Mouse (Mus musculus) liver, embryonic 14.5 days (tissue): ENCODE data around the gene Dnaaf1. TPM values are rescaled to one million over a fixed set of nuclear protein-coding genes. Genes with fewer than 3 reads are reported as not detected.
A peak's percentile ranks its signal among the peaks of the same experiment; 100 is the strongest.

ENCODE experiments used
- ATAC-seq: fragments of 200-750 bp; cut with Nextera tagmentation; 2 replicates; pipeline ENCODE4 v1.8.0; 2017; ENCODE audit warnings: moderate number of reproducible peaks, mild to moderate bottlenecking, moderate library complexity; ENCODE audit not compliant: insufficient read depth
- DNase-seq, 3 experiments: peaks; one replicate each; pipeline ENCODE4 v3.0.0-alpha.2; 2012 to 2013; ENCODE audit warnings: low read depth in 3 of 3, low spot score in 3 of 3
- H3K27ac ChIP-seq: fragments of 300-500 bp; sonication (generic); 2 replicates; pipeline ENCODE4 v1.5.1; 2014; ENCODE audit warnings: moderate library complexity, mild to moderate bottlenecking, control low read depth, inconsistent platforms
- H3K27me3 ChIP-seq: fragments of 300-500 bp; sonication (generic); 2 replicates; pipeline ENCODE4 v1.6.1; 2014; ENCODE audit warnings: mild to moderate bottlenecking, low read length, moderate library complexity; ENCODE audit not compliant: control insufficient read depth, insufficient read depth
- H3K36me3 ChIP-seq: fragments of 300-500 bp; sonication (generic); replicated peaks from 2 replicates; pipeline ENCODE4 v1.6.1; 2014; ENCODE audit warnings: low read depth; ENCODE audit not compliant: control insufficient read depth, insufficient read depth
- H3K4me1 ChIP-seq, 2 experiments: fragments of 200-500 bp in 1 of 2; fragments of 300-500 bp in 1 of 2; sonication (generic) in 1 of 2; replicated peaks; 2 replicates each; pipeline ENCODE4 v1.6.1; 2012 to 2014; ENCODE audit warnings: antibody characterized with exemption in 1 of 2, inconsistent platforms in 1 of 2, low read length in 1 of 2; ENCODE audit not compliant: control insufficient read depth in 2 of 2, insufficient read depth in 2 of 2
- H3K4me2 ChIP-seq: fragments of 300-500 bp; sonication (generic); 2 replicates; pipeline ENCODE4 v1.6.1; 2014; ENCODE audit warnings: low read depth, mild to moderate bottlenecking, control low read depth, moderate library complexity
- H3K4me3 ChIP-seq, 2 experiments: fragments of 200-500 bp in 1 of 2; fragments of 300-500 bp in 1 of 2; sonication (generic) in 1 of 2; 2 replicates each; pipeline ENCODE4 v1.5.1; 2012 to 2014; ENCODE audit warnings: low read depth in 2 of 2, low read length in 2 of 2, mild to moderate bottlenecking in 2 of 2, control low read depth in 1 of 2, inconsistent platforms in 1 of 2, moderate library complexity in 1 of 2; ENCODE audit not compliant: insufficient read depth in 1 of 2
- H3K9ac ChIP-seq: fragments of 300-500 bp; sonication (generic); replicated peaks from 2 replicates; pipeline ENCODE4 v1.6.1; 2014; ENCODE audit warnings: mild to moderate bottlenecking, control low read depth, moderate library complexity
- H3K9me3 ChIP-seq: fragments of 300-500 bp; sonication (generic); 2 replicates; pipeline ENCODE4 v1.6.1; 2016; ENCODE audit warnings: low read length, mixed read lengths; ENCODE audit not compliant: control insufficient read depth
- CTCF ChIP-seq: IDR thresholded peaks from 2 replicates; pipeline ENCODE4 v1.5.1; 2016; ENCODE audit warnings: antibody characterized with exemption, low read depth, control low read depth
- EP300 ChIP-seq: IDR thresholded peaks from 2 replicates; pipeline ENCODE4 v1.6.1; 2016; ENCODE audit warnings: antibody characterized with exemption, low read depth
- WGBS: fragments of 180-500 bp; shearing (Covaris S2); extraction: QIAGEN DNeasy Blood & Tissue Kit; methylation state at CpG from one replicate; pipeline ENCODE4 v1.1.7; 2014; ENCODE audit not compliant: insufficient replicate concordance; 5-methylcytosine and 5-hydroxymethylcytosine counted together
- polyA plus RNA-seq, 2 experiments: library from polyadenylated mRNA; depleted of rRNA in 1 of 2; stranded (reverse) in 1 of 2; unstranded in 1 of 2; fragments of >200 nt; fragmentation: Nextera tagmentation in 1 of 2; extraction: Ambion mirVana in 1 of 2; gene quantifications; 2 replicates each; pipeline versions ENCODE4 v1.2.1 to v1.2.3; 2012 to 2014

The Dnaaf1 gene
- polyA plus RNA-seq, 2 experiments: 0.03 to 0.04 TPM

DNA sequence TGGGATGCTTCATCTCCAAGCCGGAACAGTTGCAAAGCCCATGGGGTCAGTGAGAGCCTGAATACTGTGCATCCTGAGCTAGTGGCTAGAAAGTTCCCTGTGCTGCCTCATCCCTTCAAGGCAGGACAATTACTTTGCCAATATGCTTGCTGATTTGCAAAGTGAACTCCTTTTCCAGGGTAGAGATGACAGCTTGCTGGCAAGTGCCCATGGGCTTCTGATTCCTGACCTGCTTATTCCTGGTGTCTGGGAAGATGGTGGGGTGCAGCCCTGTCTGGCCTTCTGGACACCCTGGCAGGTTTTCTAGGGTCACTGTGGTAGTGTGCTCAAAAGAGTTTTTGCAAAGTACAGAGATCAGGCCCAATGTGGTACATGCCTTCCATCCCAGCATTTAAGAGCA lies 67.9 kb downstream of the Dnaaf1 start:
- no peak for DNase-seq
- WGBS: 75% methylated on average over 1 of the region's 1 CpGs
- Histone ChIP-seq H3K36me3 (no peaks in the 10 kb centered on the region), H3K4me2 (no peak overlapping the region), H3K27ac (no peak overlapping the region), H3K4me3 (no peak overlapping the region), H3K27me3 (no peaks in the 10 kb centered on the region), H3K4me1 (no peaks in the 10 kb centered on the region), H3K9me3 (no peaks in the 10 kb centered on the region), H3K9ac (no peak overlapping the region)
- TF ChIP-seq CTCF (no peak), EP300 (no peak)
- no peak for ATAC-seq

DNA sequence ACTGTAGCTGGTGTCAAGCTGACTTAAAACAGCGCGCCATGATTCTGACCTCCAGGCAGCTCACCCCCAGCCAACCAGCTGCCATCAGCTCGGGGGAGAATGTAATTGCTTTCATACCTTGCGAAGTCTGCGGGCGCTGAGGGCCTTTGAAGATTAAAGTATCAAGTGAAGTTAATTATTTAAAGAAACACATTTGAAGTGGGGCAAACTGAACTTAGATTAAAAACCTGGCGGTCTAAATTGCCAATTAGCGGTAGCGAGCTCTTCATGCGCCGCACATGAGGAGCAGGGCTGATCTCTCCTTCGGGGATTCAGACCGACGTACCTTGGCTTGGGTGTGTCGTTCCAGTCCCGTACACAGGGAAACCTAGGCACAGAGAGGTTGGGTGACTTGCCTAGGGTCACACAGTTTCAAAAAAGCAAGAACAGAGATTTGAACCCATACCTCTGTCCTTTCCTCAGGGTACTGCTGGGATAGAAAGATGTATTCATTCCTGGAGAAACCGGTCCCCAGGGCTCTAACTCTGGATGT lies 69.5 kb downstream of the Dnaaf1 start:
- DNase-seq (no peak), ATAC-seq (no peak)
- TF ChIP-seq EP300 (no peak), CTCF (no peak)
- Histone ChIP-seq H3K4me2 (no peak overlapping the region), H3K4me1 (no peaks in the 10 kb centered on the region), H3K27ac (no peak overlapping the region), H3K9me3 (no peaks in the 10 kb centered on the region), H3K27me3 (no peaks in the 10 kb centered on the region), H3K9ac (no peak overlapping the region), H3K36me3 (no peaks in the 10 kb centered on the region), H3K4me3 (no peak overlapping the region)
- 78% methylated on average over 17 of the region's 17 CpGs for WGBS

DNA sequence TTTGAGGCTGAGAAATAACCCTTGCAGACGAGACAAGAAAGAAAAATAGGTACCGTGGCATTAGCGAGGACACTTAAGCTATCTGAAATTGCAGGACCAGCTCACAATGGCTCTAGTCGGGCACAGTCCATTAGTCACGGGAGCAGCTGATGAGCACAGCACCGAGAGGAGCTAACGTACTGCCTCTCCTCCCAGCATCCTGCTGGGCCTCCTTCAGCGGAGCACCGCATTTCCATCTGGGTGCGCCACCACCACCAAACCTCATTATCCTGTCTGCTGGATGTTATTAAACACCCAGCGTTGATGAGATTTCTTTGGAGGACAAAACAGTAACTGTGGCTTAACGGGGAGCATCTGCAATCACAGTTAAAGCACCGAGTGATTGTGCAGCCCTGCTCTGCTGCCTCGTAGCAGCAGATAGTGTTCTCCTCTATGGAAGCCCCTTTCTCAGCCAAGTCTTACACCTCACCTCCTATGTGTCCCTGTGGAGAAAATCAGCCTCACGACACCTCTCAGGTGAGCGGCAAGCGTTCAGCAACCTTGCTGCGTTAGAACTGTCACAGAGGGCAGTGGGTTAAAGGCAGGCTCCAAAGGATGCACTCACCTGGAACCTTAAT lies 70.1 kb downstream of the Dnaaf1 start:
- Histone ChIP-seq H3K4me3 (no peak overlapping the region), H3K4me2 (no peak overlapping the region), H3K36me3 (no peaks in the 10 kb centered on the region), H3K9ac (no peak overlapping the region), H3K27ac (no peak overlapping the region), H3K9me3 (no peaks in the 10 kb centered on the region), H3K27me3 (no peaks in the 10 kb centered on the region), H3K4me1 (no peaks in the 10 kb centered on the region)
- WGBS: 66% methylated on average over 18 of the region's 18 CpGs
- TF ChIP-seq CTCF: no peak
- TF ChIP-seq EP300: no peak
- DNase-seq (no peak), ATAC-seq (no peak)

DNA sequence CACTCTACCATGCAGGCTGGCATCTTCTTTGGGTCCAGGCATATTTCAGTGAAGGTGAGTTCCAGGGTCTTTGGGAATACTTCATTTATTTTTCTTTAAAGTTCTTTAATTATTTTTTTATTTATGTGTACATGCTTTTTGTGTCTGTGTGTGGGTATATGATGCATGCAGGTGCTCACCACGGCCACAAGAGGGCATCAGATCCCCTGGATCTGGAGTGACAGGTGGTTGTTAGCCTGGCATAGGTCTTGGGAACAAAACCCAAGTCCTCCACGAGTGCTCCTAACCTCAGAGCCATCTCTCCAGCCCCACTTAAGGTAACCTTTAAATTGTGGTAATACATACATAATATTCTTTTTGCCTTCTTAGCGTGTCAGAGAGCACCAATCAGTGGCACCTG lies 71.2 kb downstream of the Dnaaf1 start:
- Histone ChIP-seq H3K9ac (no peak overlapping the region), H3K36me3 (no peaks in the 10 kb centered on the region), H3K27me3 (no peaks in the 10 kb centered on the region), H3K4me2 (no peak overlapping the region), H3K4me3 (no peak overlapping the region), H3K4me1 (no peaks in the 10 kb centered on the region), H3K27ac (no peak overlapping the region), H3K9me3 (no peaks in the 10 kb centered on the region)
- DNase-seq: no peak
- TF ChIP-seq CTCF (peak; percentile 53), EP300 (no peak)
- WGBS: 44% methylated on average over 3 of the region's 3 CpGs
- no peak for ATAC-seq

DNA sequence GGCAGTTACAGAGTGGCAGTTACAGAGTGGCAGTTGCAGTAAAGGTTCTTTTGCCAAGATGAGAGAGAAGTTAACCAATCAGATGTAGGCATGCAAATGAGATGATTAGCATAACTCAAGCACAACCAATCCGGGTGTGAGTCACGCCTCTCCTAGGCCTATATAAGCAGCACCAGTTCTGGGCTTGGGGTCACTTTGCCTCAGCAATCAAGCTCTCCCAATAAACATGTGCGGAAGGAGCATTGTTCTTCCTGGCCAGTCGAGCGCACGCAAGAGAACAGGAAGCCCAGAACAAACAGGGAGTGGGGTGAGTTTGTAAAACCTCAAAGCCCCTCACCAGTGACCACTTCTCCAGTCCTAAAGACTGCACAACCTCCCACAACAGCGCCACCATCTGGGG lies 71.8 kb downstream of the Dnaaf1 start:
- no peak for DNase-seq
- H3K27me3 ChIP-seq: no peaks in the 10 kb centered on the region
- H3K27ac ChIP-seq: no peak overlapping the region
- no peak overlapping the region for H3K9ac ChIP-seq
- no peaks in the 10 kb centered on the region for H3K9me3 ChIP-seq
- no peak overlapping the region for H3K4me3 ChIP-seq
- H3K4me1 ChIP-seq: no peaks in the 10 kb centered on the region
- ATAC-seq: no peak
- no peak overlapping the region for H3K4me2 ChIP-seq
- H3K36me3 ChIP-seq: no peaks in the 10 kb centered on the region
- TF ChIP-seq EP300 (no peak), CTCF (no peak)
- 55% methylated on average over 7 of the region's 7 CpGs for whole genome bisulfite sequencing

Other genes with a start within 250 kb of the Dnaaf1 start
- gene Hsbp1, start 230.7 kb upstream of the Dnaaf1 start, polyA plus RNA-seq (2012; rRNA removed): 29.8 and 54.1 TPM in 2 replicates
- gene Hsbp1, start 230.7 kb upstream of the Dnaaf1 start, polyA plus RNA-seq (2014; fragmentation: Nextera tagmentation; extraction: Ambion mirVana): 78.0 and 79.4 TPM in 2 replicates
- 6.0 and 6.4 TPM in 2 replicates for gene Mlycd, start 180.4 kb upstream of the Dnaaf1 start, polyA plus RNA-seq (2012; rRNA removed)
- 8.1 and 9.6 TPM in 2 replicates for gene Mlycd, start 180.4 kb upstream of the Dnaaf1 start, polyA plus RNA-seq (2014; fragmentation: Nextera tagmentation; extraction: Ambion mirVana)
- 18.8 and 23.0 TPM in 2 replicates for gene Osgin1, start 141.1 kb upstream of the Dnaaf1 start, polyA plus RNA-seq (2012; rRNA removed)
- gene Osgin1, start 141.1 kb upstream of the Dnaaf1 start, polyA plus RNA-seq (2014; fragmentation: Nextera tagmentation; extraction: Ambion mirVana): 16.0 and 17.0 TPM in 2 replicates
- 0.06 and 0.14 TPM in 2 replicates for gene Necab2, start 128.5 kb upstream of the Dnaaf1 start, polyA plus RNA-seq (2012; rRNA removed)
- not detected in 2 replicates for gene Necab2, start 128.5 kb upstream of the Dnaaf1 start, polyA plus RNA-seq (2014; fragmentation: Nextera tagmentation; extraction: Ambion mirVana)
- 0.02 TPM in 1 of 2 replicates, not detected in the other for gene Slc38a8, start 73.5 kb upstream of the Dnaaf1 start, polyA plus RNA-seq (2012; rRNA removed)
- gene Slc38a8, start 73.5 kb upstream of the Dnaaf1 start, polyA plus RNA-seq (2014; fragmentation: Nextera tagmentation; extraction: Ambion mirVana): not detected in 2 replicates
- 18.2 and 23.7 TPM in 2 replicates for gene Mbtps1, start 16.5 kb upstream of the Dnaaf1 start, polyA plus RNA-seq (2012; rRNA removed)
- 19.6 and 21.4 TPM in 2 replicates for gene Mbtps1, start 16.5 kb upstream of the Dnaaf1 start, polyA plus RNA-seq (2014; fragmentation: Nextera tagmentation; extraction: Ambion mirVana)
- gene Hsdl1, start 52 bp upstream of the Dnaaf1 start, polyA plus RNA-seq (2012; rRNA removed): 6.9 and 7.5 TPM in 2 replicates
- gene Hsdl1, start 52 bp upstream of the Dnaaf1 start, polyA plus RNA-seq (2014; fragmentation: Nextera tagmentation; extraction: Ambion mirVana): 17.0 and 19.3 TPM in 2 replicates
- 6.6 and 6.9 TPM in 2 replicates for gene Taf1c, start 30.0 kb downstream of the Dnaaf1 start, polyA plus RNA-seq (2012; rRNA removed)
- gene Taf1c, start 30.0 kb downstream of the Dnaaf1 start, polyA plus RNA-seq (2014; fragmentation: Nextera tagmentation; extraction: Ambion mirVana): 4.7 and 5.2 TPM in 2 replicates
- not detected in 2 replicates for gene Adad2, start 37.5 kb downstream of the Dnaaf1 start, polyA plus RNA-seq (2012; rRNA removed)
- gene Adad2, start 37.5 kb downstream of the Dnaaf1 start, polyA plus RNA-seq (2014; fragmentation: Nextera tagmentation; extraction: Ambion mirVana): not detected in 2 replicates
- not detected in 2 replicates for gene Kcng4, start 60.4 kb downstream of the Dnaaf1 start, polyA plus RNA-seq (2012; rRNA removed)
- gene Kcng4, start 60.4 kb downstream of the Dnaaf1 start, polyA plus RNA-seq (2014; fragmentation: Nextera tagmentation; extraction: Ambion mirVana): not detected in 2 replicates
- 0.95 and 0.99 TPM in 2 replicates for gene Wfdc1, start 91.1 kb downstream of the Dnaaf1 start, polyA plus RNA-seq (2012; rRNA removed)
- gene Wfdc1, start 91.1 kb downstream of the Dnaaf1 start, polyA plus RNA-seq (2014; fragmentation: Nextera tagmentation; extraction: Ambion mirVana): 1.3 and 2.1 TPM in 2 replicates
- gene Atp2c2, start 124.8 kb downstream of the Dnaaf1 start, polyA plus RNA-seq (2012; rRNA removed): 0.08 and 0.11 TPM in 2 replicates
- 0.08 and 0.10 TPM in 2 replicates for gene Atp2c2, start 124.8 kb downstream of the Dnaaf1 start, polyA plus RNA-seq (2014; fragmentation: Nextera tagmentation; extraction: Ambion mirVana)
- 2.7 and 2.8 TPM in 2 replicates for gene Tldc1, start 203.2 kb downstream of the Dnaaf1 start, polyA plus RNA-seq (2012; rRNA removed)
- 1.3 and 2.0 TPM in 2 replicates for gene Tldc1, start 203.2 kb downstream of the Dnaaf1 start, polyA plus RNA-seq (2014; fragmentation: Nextera tagmentation; extraction: Ambion mirVana)